Mouse (Mus musculus): Measurements from ENCODE around the gene Smtn. TPM values are rescaled to one million over a fixed set of nuclear protein-coding genes. Genes with fewer than 3 reads are reported as not detected.
A peak's percentile ranks its signal among the peaks of the same experiment; 100 is the strongest.

Gene Smtn
- polyA plus RNA-seq, 1 experiment, result 14.6 TPM

DNA sequence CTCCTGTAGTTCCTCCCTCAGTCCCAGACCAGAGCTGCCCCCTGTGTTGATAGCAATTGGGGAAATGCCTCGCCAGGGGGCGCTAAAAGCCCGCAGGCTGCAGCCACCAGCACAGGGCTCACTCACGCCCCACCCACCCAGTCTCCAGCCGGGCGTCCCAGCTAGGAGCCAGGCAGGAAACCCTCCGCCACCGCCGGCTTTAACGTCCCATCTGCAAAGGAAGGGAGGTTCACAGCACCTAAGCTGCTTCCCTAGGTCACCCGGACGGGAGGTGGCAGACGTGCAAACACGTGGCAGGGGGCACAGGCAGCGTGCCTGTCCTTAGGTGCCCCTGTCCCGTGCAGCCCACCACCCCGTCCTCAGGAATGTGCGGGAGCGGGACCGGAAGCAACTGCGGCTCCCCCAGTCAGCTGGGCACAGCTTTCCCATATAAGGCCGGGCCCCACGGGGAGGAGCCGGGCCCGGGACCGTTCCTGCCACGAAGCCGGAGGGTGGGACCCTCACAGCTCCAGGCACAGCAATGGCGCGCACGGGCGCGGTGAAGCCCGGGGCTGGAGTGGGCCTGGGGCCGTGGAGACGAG is 4.9 kb downstream of the Smtn start:
- no peaks in the 10 kb centered on the region for H3K27me3 ChIP-seq (ENCODE audit: control insufficient read depth, insufficient read depth, low read length)
- peak overlapping the region; percentile 63 for H3K27ac ChIP-seq (ENCODE audit: insufficient read depth, low read length)
- no peaks in the 10 kb centered on the region for H3K36me3 ChIP-seq (ENCODE audit: control insufficient read depth, insufficient read depth, low read length)
- WGBS, result 1% methylated on average over 36 of the region's 36 CpGs
- DNase-seq (ENCODE audit: low read depth in 1 of 2, low spot score in 2 of 2), result peak; percentile 67 to 90
- TF ChIP-seq CTCF (IDR thresholded peaks at IDR 0.05; ENCODE audit: extremely low read depth, insufficient read depth, insufficient read length, insufficient replicate concordance) (peak; percentile 95), POLR2A (IDR thresholded peaks at IDR 0.05; ENCODE audit: low read depth, low read length) (no peak)
- H3K4me1 ChIP-seq (ENCODE audit: control insufficient read depth, insufficient read depth, insufficient read length), result peaks cover 13% of the 10 kb centered on the region
- peak overlapping the region; percentile 57 for H3K4me3 ChIP-seq (ENCODE audit: extremely low read depth, insufficient read depth, insufficient read length)

DNA sequence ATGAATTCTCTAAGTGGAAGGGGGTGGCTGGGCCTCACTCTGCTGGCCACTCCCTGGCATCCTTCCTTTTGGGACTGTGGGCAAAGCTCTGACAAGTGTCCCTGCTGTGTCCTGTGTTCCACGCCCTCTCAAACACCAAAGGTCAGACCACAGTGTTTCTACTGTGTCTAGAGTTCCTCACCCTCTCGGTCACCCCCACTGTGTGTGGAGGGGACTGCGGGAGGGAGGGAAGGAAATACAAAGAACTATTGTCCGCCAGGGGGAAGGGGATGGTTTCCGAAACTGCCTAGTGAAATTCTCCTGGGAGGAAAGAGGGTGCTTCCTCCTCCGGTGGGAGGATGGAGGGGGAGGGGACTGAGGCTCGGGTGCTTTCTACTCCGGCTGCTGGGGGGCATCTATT is 5.5 kb downstream of the Smtn start:
- WGBS, result 7% methylated on average over 8 of the region's 8 CpGs
- H3K4me1 ChIP-seq (ENCODE audit: control insufficient read depth, insufficient read depth, insufficient read length), result peaks cover 13% of the 10 kb centered on the region
- H3K27ac ChIP-seq (ENCODE audit: insufficient read depth, low read length), result no peak overlapping the region

DNA sequence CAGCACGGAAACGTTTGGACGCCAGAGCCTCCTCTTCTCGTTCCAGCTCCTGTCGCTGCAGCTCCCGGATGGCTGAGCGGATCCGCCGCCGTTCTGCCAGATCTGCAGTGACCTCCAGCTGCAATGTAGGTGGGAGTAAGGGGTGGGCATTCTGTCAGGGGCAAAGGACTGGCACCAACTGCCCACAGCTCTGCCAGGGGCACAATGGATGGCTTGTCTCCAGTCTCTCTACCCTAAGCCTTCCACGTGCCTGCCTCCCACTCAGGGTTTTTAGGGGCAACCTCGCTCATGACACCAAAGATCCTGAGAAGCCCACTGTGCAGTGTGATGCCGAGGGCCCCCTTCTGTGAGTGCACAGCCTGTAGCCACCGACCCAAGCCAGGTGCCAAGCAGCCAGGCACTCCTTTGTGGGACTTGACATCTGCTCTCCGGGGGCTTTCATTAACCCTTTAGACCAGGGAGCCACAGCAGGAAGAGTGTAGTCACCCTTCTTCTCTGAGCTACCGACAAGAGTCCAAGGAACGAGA is 6.9 kb downstream of the Smtn start:
- Histone ChIP-seq H3K27me3 (ENCODE audit: control insufficient read depth, insufficient read depth, low read length) (no peaks in the 10 kb centered on the region), H3K36me3 (ENCODE audit: control insufficient read depth, insufficient read depth, low read length) (no peaks in the 10 kb centered on the region), H3K4me3 (ENCODE audit: extremely low read depth, insufficient read depth, insufficient read length) (no peak overlapping the region), H3K27ac (ENCODE audit: insufficient read depth, low read length) (no peak overlapping the region), H3K4me1 (ENCODE audit: control insufficient read depth, insufficient read depth, insufficient read length) (peaks cover 11% of the 10 kb centered on the region)
- DNase-seq (ENCODE audit: low read depth in 1 of 2, low spot score in 2 of 2), result no peak
- WGBS, result 87% methylated on average over 17 of the region's 17 CpGs
- no peak for TF ChIP-seq POLR2A (IDR thresholded peaks at IDR 0.05; ENCODE audit: low read depth, low read length)
- no peak for TF ChIP-seq CTCF (IDR thresholded peaks at IDR 0.05; ENCODE audit: extremely low read depth, insufficient read depth, insufficient read length, insufficient replicate concordance)

More for the DNA sequence above, 5.5 kb downstream of the Smtn start:
- TF ChIP-seq POLR2A (IDR thresholded peaks at IDR 0.05; ENCODE audit: low read depth, low read length) (no peak), CTCF (IDR thresholded peaks at IDR 0.05; ENCODE audit: extremely low read depth, insufficient read depth, insufficient read length, insufficient replicate concordance) (0 out of 2 replicates have a peak, but pooled peaks have one; percentile 6)
- Histone ChIP-seq H3K4me3 (ENCODE audit: extremely low read depth, insufficient read depth, insufficient read length) (peak overlapping the region; percentile 12; the same call in 1 of the 2 replicates), H3K27me3 (ENCODE audit: control insufficient read depth, insufficient read depth, low read length) (no peaks in the 10 kb centered on the region), H3K36me3 (ENCODE audit: control insufficient read depth, insufficient read depth, low read length) (no peaks in the 10 kb centered on the region)
- peak in 1 of 2 experiments; percentile 7 for DNase-seq (ENCODE audit: low read depth in 1 of 2, low spot score in 2 of 2)

DNA sequence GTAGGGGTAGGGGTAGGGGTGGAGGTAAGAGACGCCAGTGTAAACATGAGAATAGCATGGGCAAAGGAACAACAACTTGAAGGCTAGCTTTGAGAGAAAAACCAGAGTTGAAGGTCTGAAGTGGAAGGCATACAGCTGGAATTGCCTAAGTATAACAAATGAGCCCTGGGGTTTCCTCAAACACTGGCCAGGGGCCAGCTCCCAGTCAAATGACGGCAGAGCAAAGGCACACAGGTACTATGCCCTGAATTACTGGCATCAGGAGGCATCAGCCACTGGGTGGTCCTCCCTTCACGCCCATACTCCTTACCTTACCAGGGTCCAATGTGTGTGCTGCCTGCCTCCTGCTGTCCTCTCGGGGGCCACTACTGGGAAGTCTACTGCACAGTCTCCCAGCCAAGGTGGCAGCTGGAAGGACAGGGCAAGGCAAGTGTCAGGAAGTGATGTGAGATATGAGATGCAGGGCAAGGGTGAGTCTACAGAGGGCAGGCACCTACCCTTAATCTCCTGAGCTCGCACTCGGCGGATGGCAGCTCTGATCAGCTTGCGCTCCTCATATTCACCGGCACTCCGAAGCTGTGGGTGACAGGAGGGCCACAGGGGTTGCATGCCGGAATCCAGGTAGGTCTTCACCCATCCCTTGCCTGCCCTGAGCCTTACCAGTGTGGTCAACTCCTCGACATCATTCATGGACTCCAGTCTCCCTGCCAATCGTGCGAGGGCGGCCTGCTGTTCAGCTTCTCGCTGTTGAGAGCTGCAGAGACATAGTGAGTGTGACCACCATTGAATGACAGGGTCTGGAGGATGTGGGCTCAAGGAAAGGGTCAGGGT is 8.1 kb downstream of the Smtn start:
- H3K4me3 ChIP-seq (ENCODE audit: extremely low read depth, insufficient read depth, insufficient read length), result no peak overlapping the region
- no peaks in the 10 kb centered on the region for H3K27me3 ChIP-seq (ENCODE audit: control insufficient read depth, insufficient read depth, low read length)
- DNase-seq (ENCODE audit: low read depth in 1 of 2, low spot score in 2 of 2), result no peak
- H3K4me1 ChIP-seq (ENCODE audit: control insufficient read depth, insufficient read depth, insufficient read length), result peaks cover 10% of the 10 kb centered on the region
- no peak overlapping the region for H3K27ac ChIP-seq (ENCODE audit: insufficient read depth, low read length)
- WGBS, result 91% methylated on average over 16 of the region's 16 CpGs
- H3K36me3 ChIP-seq (ENCODE audit: control insufficient read depth, insufficient read depth, low read length), result no peaks in the 10 kb centered on the region
- TF ChIP-seq POLR2A (IDR thresholded peaks at IDR 0.05; ENCODE audit: low read depth, low read length) (no peak), CTCF (IDR thresholded peaks at IDR 0.05; ENCODE audit: extremely low read depth, insufficient read depth, insufficient read length, insufficient replicate concordance) (no peak)

DNA sequence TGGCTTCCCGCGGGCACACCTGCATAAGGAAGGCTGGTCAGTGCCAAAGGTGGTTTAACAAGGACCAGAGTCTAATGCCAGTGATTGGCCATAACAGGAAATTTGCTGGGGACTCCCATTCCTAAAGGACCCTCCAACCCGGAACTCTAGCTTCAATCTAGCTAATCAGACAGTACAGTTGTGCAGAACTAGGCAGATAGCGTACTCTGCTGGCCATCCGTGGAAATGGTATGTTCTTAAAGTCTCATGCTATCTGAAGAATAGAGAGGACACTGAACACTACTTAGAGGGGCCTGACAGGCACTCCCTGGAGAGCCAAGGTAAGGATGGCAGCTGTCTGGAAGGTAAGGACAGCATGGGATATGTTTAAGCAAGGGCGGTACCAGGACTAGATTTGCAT is 8.8 kb downstream of the Smtn start:
- WGBS, result 91% methylated on average over 6 of the region's 6 CpGs
- Histone ChIP-seq H3K36me3 (ENCODE audit: control insufficient read depth, insufficient read depth, low read length) (no peaks in the 10 kb centered on the region), H3K27me3 (ENCODE audit: control insufficient read depth, insufficient read depth, low read length) (no peaks in the 10 kb centered on the region), H3K4me3 (ENCODE audit: extremely low read depth, insufficient read depth, insufficient read length) (no peak overlapping the region), H3K4me1 (ENCODE audit: control insufficient read depth, insufficient read depth, insufficient read length) (peaks cover 10% of the 10 kb centered on the region), H3K27ac (ENCODE audit: insufficient read depth, low read length) (no peak overlapping the region)
- TF ChIP-seq CTCF (IDR thresholded peaks at IDR 0.05; ENCODE audit: extremely low read depth, insufficient read depth, insufficient read length, insufficient replicate concordance) (no peak), POLR2A (IDR thresholded peaks at IDR 0.05; ENCODE audit: low read depth, low read length) (no peak)
- no peak for DNase-seq (ENCODE audit: low read depth in 1 of 2, low spot score in 2 of 2)

DNA sequence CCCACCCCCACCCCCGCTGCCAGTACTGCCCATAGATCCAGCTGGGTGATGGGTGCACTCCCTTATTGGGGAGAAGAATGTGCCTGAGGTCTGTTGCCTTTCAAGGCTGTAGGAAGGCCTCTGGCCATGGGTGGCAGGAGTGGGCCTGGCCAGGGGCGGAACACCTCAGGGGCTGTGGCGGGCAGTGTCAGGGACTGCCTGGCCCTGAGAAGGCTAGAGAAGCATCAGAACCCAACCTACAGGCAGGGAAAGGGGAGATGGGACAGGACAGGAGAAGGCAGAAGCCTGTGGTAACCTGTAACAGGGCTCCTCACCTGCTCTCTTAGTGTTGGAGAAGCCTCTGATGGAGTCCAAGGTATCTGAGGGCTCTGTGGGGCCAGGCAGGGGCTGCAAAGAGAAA is 9.7 kb downstream of the Smtn start:
- no peak for DNase-seq (ENCODE audit: low read depth in 1 of 2, low spot score in 2 of 2)
- Histone ChIP-seq H3K36me3 (ENCODE audit: control insufficient read depth, insufficient read depth, low read length) (no peaks in the 10 kb centered on the region), H3K27me3 (ENCODE audit: control insufficient read depth, insufficient read depth, low read length) (no peaks in the 10 kb centered on the region), H3K4me3 (ENCODE audit: extremely low read depth, insufficient read depth, insufficient read length) (no peak overlapping the region), H3K4me1 (ENCODE audit: control insufficient read depth, insufficient read depth, insufficient read length) (peaks cover 6% of the 10 kb centered on the region), H3K27ac (ENCODE audit: insufficient read depth, low read length) (no peak overlapping the region)
- 98% methylated on average over 3 of the region's 3 CpGs for WGBS
- TF ChIP-seq POLR2A (IDR thresholded peaks at IDR 0.05; ENCODE audit: low read depth, low read length) (no peak), CTCF (IDR thresholded peaks at IDR 0.05; ENCODE audit: extremely low read depth, insufficient read depth, insufficient read length, insufficient replicate concordance) (no peak)
